Mouse (Mus musculus) hindbrain, embryonic 13.5 days (tissue): ENCODE data around the gene Rhof. TPM values are rescaled to one million over a fixed set of nuclear protein-coding genes. Genes with fewer than 3 reads are reported as not detected.

Experiments
- polyA plus RNA-seq: library from polyadenylated mRNA; unstranded; fragments of >200 nt; fragmentation: Nextera tagmentation; extraction: Ambion mirVana; gene quantifications from 2 replicates; pipeline ENCODE4 v1.2.1, GENCODE M21; 2015

The Rhof gene
- polyA plus RNA-seq, 1 experiment from 2014 or later = 5.1 TPM

Other genes starting within 250 kb of the Rhof start
- 101 and 104 TPM in 2 replicates for gene Kdm2b, start 142.9 kb downstream of the Rhof start, polyA plus RNA-seq
- 11.8 and 12.3 TPM in 2 replicates for gene Orai1, start 117.6 kb downstream of the Rhof start, polyA plus RNA-seq
- gene Morn3, start 85.7 kb downstream of the Rhof start, polyA plus RNA-seq = 0.65 and 1.5 TPM in 2 replicates
- gene Tmem120b, start 64.3 kb downstream of the Rhof start, polyA plus RNA-seq = 18.0 and 18.6 TPM in 2 replicates
- 12.9 and 13.1 TPM in 2 replicates for gene Setd1b, start 9.5 kb upstream of the Rhof start, polyA plus RNA-seq
- gene Psmd9, start 36.7 kb upstream of the Rhof start, polyA plus RNA-seq = 76.0 and 79.3 TPM in 2 replicates
- gene Hpd, start 50.0 kb upstream of the Rhof start, polyA plus RNA-seq = not detected in 2 replicates
- gene Wdr66, start 119.4 kb upstream of the Rhof start, polyA plus RNA-seq = 1.9 and 2.4 TPM in 2 replicates
- 47.1 and 48.6 TPM in 2 replicates for gene Bcl7a, start 211.1 kb upstream of the Rhof start, polyA plus RNA-seq